Mouse (Mus musculus) G1E (cell line): ENCODE results near the gene Dnase2a. TPM values are rescaled to one million over a fixed set of nuclear protein-coding genes. Genes with fewer than 3 reads are reported as not detected.
A peak's percentile ranks its signal among the peaks of the same experiment; 100 is the strongest.

Source experiments
- ATAC-seq: 2 replicates; pipeline ENCODE4 v1.8.0; 2016; ENCODE audit warnings: mild to moderate bottlenecking; ENCODE audit not compliant: insufficient number of reproducible peaks, poor library complexity, low FRiP score, severe bottlenecking; ENCODE audit errors: extremely low read depth
- DNase-seq: peaks from one replicate; pipeline ENCODE4 v3.0.0; 2012; ENCODE audit warnings: low spot score
- H3K27me3 ChIP-seq: 2 replicates; pipeline ENCODE4 v1.6.1; 2012; ENCODE audit warnings: mild to moderate bottlenecking, low read length, inconsistent platforms; ENCODE audit not compliant: insufficient read depth
- H3K36me3 ChIP-seq: replicated peaks from 2 replicates; pipeline ENCODE3; 2012; ENCODE audit warnings: mild to moderate bottlenecking, inconsistent platforms
- H3K4me1 ChIP-seq: 2 replicates; pipeline ENCODE4 v1.6.1; 2012; ENCODE audit warnings: low read depth, low read length, inconsistent platforms, mixed read lengths; ENCODE audit not compliant: insufficient read depth
- H3K4me3 ChIP-seq: 2 replicates; pipeline ENCODE4 v1.5.1; 2012; ENCODE audit warnings: low read depth, mild to moderate bottlenecking, inconsistent platforms, low read length, moderate library complexity, mixed read lengths
- H3K9me3 ChIP-seq: replicated peaks from 2 replicates; pipeline ENCODE4 v1.6.1; 2012; ENCODE audit warnings: inconsistent platforms
- CTCF ChIP-seq: IDR thresholded peaks from 2 replicates; pipeline ENCODE4 v1.5.1; 2012; ENCODE audit warnings: low read depth, low read length, inconsistent platforms, mixed read lengths
- GATA1 ChIP-seq: IDR thresholded peaks from 2 replicates; pipeline ENCODE4 v1.6.1; 2012; ENCODE audit warnings: borderline replicate concordance, low read length, inconsistent platforms, mixed read lengths
- GATA2 ChIP-seq: IDR thresholded peaks from 2 replicates; pipeline ENCODE4 v1.6.1; 2012; ENCODE audit warnings: low read depth, low read length, inconsistent platforms, borderline replicate concordance
- POLR2AphosphoS5 ChIP-seq: IDR thresholded peaks from 2 replicates; pipeline ENCODE4 v1.6.1; 2012; ENCODE audit warnings: low read depth, low read length, inconsistent platforms; ENCODE audit not compliant: insufficient replicate concordance
- TAL1 ChIP-seq: conservative IDR thresholded peaks from 2 replicates; pipeline ENCODE4 v1.6.1; 2012; ENCODE audit warnings: low read depth, low read length, inconsistent platforms, mixed read lengths
- polyA plus RNA-seq: library from polyadenylated mRNA; stranded (reverse); fragments of >175 nt; gene quantifications from 2 replicates; pipeline ENCODE4 v1.2.3, GENCODE M21; 2012
- total RNA-seq, 2 experiments: library from RNA; stranded (forward) in 1 of 2; stranded (reverse) in 1 of 2; fragments of 200-1000 nt in 1 of 2; fragments of >200 nt in 1 of 2; fragmentation: Nextera tagmentation in 1 of 2; gene quantifications; 2 replicates each; pipeline ENCODE4 v1.2.3; 2014 to 2017

Dnase2a gene
- total and polyA plus RNA-seq, 3 experiments: 75.0 to 147 (median 118) TPM

- DNase-seq: no peak
- Histone ChIP-seq H3K27me3 (peaks cover 46% of the 10 kb centered on the region), H3K9me3 (0 out of 2 replicates have a peak, but pooled peaks cover 5% of the 10 kb centered on the region), H3K36me3 (no peaks in the 10 kb centered on the region), H3K4me3 (no peak overlapping the region), H3K4me1 (peaks cover 20% of the 10 kb centered on the region)
- no peak for ATAC-seq
- TF ChIP-seq POLR2AphosphoS5 (no peak), GATA2 (no peak), TAL1 (no peak), GATA1 (no peak), CTCF (no peak)
Observed at GRCm38 (mm10) chr8:84944478-84945160, 36.3 kb downstream of the Dnase2a start.

GRCm38 (mm10) chr8:84945235-84945632, 36.9 kb downstream of the Dnase2a start:
- no peak for TF ChIP-seq GATA1
- no peak for TF ChIP-seq GATA2
- TF ChIP-seq TAL1: no peak
- TF ChIP-seq CTCF: no peak
- TF ChIP-seq POLR2AphosphoS5: no peak
- ATAC-seq (no peak), DNase-seq (no peak)
- H3K27me3 ChIP-seq: peaks cover 49% of the 10 kb centered on the region
- peaks cover 20% of the 10 kb centered on the region for H3K4me1 ChIP-seq
- H3K36me3 ChIP-seq: no peaks in the 10 kb centered on the region
- 0 out of 2 replicates have a peak, but pooled peaks cover 5% of the 10 kb centered on the region for H3K9me3 ChIP-seq
- no peak overlapping the region for H3K4me3 ChIP-seq

DNA sequence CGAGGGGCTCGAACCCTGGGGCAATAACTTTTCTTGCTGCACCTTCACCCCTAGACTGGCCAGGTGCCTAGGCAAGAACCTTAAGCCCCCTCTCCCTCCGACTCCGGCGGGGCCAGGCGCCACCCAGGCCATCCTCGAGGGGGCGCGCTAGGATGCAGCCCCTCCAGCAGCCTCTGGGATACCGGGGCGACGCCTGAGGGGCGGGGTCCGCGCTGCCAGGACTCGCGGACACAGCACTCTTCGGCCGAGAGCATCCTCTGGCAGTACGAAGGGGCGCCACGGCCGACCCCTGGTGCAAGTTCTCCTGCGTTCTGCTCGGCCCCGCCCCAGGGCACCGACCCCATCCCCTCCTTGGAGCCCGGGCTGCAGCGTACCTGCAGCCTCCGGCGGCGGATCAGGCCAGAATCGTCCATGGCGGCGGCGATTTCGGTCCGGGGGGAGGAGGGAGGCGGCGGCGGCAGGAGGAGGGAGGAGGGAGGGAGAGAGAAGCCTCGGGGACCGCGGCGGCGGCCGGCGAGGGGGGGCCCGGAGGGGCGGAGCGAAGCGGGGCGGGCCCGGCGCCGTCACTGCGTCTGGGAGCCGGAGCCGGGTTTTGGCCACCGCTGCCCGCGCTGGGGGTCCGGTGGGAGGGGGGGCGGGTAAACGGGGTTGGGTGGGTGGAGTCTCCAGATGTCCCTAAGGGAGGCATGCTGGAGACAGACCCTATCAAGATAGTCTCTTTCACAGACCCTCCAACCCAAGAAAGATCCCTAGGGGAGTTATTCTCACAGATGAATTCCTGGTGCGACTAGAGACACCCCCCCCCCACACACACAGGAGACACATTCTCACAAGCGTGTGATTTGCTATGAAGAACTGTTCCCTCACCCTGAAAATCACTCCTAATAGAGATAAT, 37.5 kb downstream of the Dnase2a start:
- no peak for ATAC-seq
- no peak for DNase-seq
- Histone ChIP-seq H3K4me1 (peaks cover 20% of the 10 kb centered on the region), H3K27me3 (peaks cover 49% of the 10 kb centered on the region), H3K36me3 (no peaks in the 10 kb centered on the region), H3K9me3 (0 out of 2 replicates have a peak, but pooled peaks cover 5% of the 10 kb centered on the region), H3K4me3 (no peak overlapping the region)
- TF ChIP-seq GATA2 (no peak), POLR2AphosphoS5 (no peak), CTCF (no peak), TAL1 (no peak), GATA1 (no peak)

GRCm38 (mm10) chr8:84946528-84947240, 38.3 kb downstream of the Dnase2a start, which contains the start of gene Rtbdn:
Rtbdn (plus strand) TSS chr8:84946991.
- Histone ChIP-seq H3K27me3 (peaks cover 56% of the 10 kb centered on the region), H3K9me3 (0 out of 2 replicates have a peak, but pooled peaks cover 6% of the 10 kb centered on the region), H3K4me1 (peaks cover 20% of the 10 kb centered on the region), H3K36me3 (no peaks in the 10 kb centered on the region), H3K4me3 (no peak within 1 kb of the TSS)
- TF ChIP-seq TAL1 (no peak), GATA1 (no peak), GATA2 (no peak), POLR2AphosphoS5 (no peak), CTCF (no peak)
- DNase-seq: no peak
- no peak for ATAC-seq

- TF ChIP-seq GATA2 (no peak), TAL1 (no peak), GATA1 (no peak), POLR2AphosphoS5 (no peak), CTCF (no peak)
- DNase-seq (peak; percentile 54), ATAC-seq (no peak)
- Histone ChIP-seq H3K4me3 (no peak overlapping the region), H3K36me3 (no peaks in the 10 kb centered on the region), H3K9me3 (0 out of 2 replicates have a peak, but pooled peaks cover 6% of the 10 kb centered on the region), H3K4me1 (peaks cover 20% of the 10 kb centered on the region), H3K27me3 (peaks cover 61% of the 10 kb centered on the region)
Observed at GRCm38 (mm10) chr8:84947241-84947545, 38.8 kb downstream of the Dnase2a start.

GRCm38 (mm10) chr8:84949753-84950152, 41.4 kb downstream of the Dnase2a start:
- peaks cover 23% of the 10 kb centered on the region for H3K4me1 ChIP-seq
- 0 out of 2 replicates have a peak, but pooled peaks cover 6% of the 10 kb centered on the region for H3K9me3 ChIP-seq
- no peaks in the 10 kb centered on the region for H3K36me3 ChIP-seq
- no peak for DNase-seq
- no peak for ATAC-seq
- H3K27me3 ChIP-seq: peaks cover 58% of the 10 kb centered on the region
- H3K4me3 ChIP-seq: no peak overlapping the region
- TF ChIP-seq GATA1: no peak
- TF ChIP-seq GATA2: no peak
- TF ChIP-seq CTCF: no peak
- TF ChIP-seq POLR2AphosphoS5: no peak
- TF ChIP-seq TAL1: no peak
